Mouse (Mus musculus) forebrain, embryonic 15.5 days (tissue): ENCODE results near the gene Mkrn1. TPM values are rescaled to one million over a fixed set of nuclear protein-coding genes. Genes with fewer than 3 reads are reported as not detected.
"Not testable (repeated sequence)": the region's sequence is repeated elsewhere in the genome, so short reads cannot be mapped to it uniquely, and the experiment has no call there.

Experiments used
- ATAC-seq: fragments of 200-750 bp; cut with Nextera tagmentation; replicated peaks from 2 replicates; pipeline ENCODE4 v1.8.0; 2017; ENCODE audit warnings: mild to moderate bottlenecking, moderate TSS enrichment, moderate library complexity
- H3K27ac ChIP-seq: fragments of 300-500 bp; sonication (generic); replicated peaks from 2 replicates; pipeline ENCODE4 v1.5.1; 2015; ENCODE audit warnings: mild to moderate bottlenecking, inconsistent platforms
- H3K27me3 ChIP-seq: fragments of 300-500 bp; sonication (generic); 2 replicates; pipeline ENCODE4 v1.6.1; 2015; ENCODE audit warnings: inconsistent platforms
- H3K36me3 ChIP-seq: fragments of 300-500 bp; sonication (generic); 2 replicates; pipeline ENCODE4 v1.6.1; 2015; ENCODE audit warnings: mild to moderate bottlenecking, inconsistent platforms
- H3K4me1 ChIP-seq: fragments of 300-500 bp; sonication (generic); 2 replicates; pipeline ENCODE4 v1.6.1; 2015; ENCODE audit warnings: inconsistent platforms
- H3K4me2 ChIP-seq: fragments of 300-500 bp; sonication (generic); replicated peaks from 2 replicates; pipeline ENCODE4 v1.6.1; 2015; ENCODE audit warnings: mild to moderate bottlenecking, inconsistent platforms
- H3K4me3 ChIP-seq: fragments of 300-500 bp; sonication (generic); 2 replicates; pipeline ENCODE4 v1.5.1; 2015; ENCODE audit warnings: mild to moderate bottlenecking, inconsistent platforms
- H3K9ac ChIP-seq: fragments of 300-500 bp; sonication (generic); replicated peaks from 2 replicates; pipeline ENCODE4 v1.6.1; 2015; ENCODE audit warnings: mild to moderate bottlenecking, inconsistent platforms
- H3K9me3 ChIP-seq: fragments of 300-500 bp; sonication (generic); 2 replicates; pipeline ENCODE4 v1.6.1; 2016; ENCODE audit warnings: inconsistent platforms
- WGBS: fragments of 180-500 bp; shearing (Covaris S2); methylation state at CpG from one replicate; pipeline ENCODE4 v1.1.7; 2015; ENCODE audit warnings: mixed read lengths; 5-methylcytosine and 5-hydroxymethylcytosine counted together
- polyA plus RNA-seq: library from polyadenylated mRNA; unstranded; fragments of >200 nt; fragmentation: Nextera tagmentation; extraction: Ambion mirVana; gene quantifications from 2 replicates; pipeline ENCODE4 v1.2.1, GENCODE M21; 2015

Gene Mkrn1
- polyA plus RNA-seq, 1 experiment from 2014 or later, result 247 TPM

DNA sequence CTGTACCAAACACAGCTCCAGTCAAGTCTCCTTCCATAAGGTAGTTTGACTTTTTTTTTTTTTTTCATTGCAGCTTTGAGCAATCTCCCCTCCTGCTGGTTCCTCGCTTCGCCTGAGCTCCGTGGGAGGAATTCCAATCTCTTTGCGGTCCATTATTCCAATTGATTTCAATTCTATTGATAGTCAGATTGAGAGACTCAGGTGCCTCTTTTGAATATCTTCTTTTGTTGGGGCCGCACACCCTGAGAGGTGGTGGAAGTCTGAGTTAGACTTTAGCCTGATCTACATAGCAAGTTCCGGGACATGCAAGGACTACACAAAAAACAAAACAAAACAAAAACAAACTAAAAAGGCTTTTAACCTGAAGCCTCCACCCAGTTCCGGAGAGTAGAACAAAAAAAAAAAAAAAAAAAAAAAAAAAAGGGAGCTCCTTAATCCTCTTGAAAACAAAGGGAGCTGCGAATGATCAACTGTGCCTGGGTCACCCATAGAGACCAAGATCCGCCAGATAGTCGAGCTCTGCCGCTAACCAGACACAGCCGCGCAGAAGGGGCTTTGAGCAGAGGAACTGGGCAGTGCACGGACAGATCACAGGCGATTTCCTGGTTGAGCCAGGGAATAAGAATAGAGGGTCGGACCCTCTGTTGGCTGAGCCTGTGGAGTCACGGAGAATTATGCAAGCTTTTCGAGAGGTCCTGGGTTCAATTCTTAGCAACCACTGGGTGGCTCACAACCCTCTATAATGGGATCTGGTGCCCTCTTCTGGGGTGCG is 25.7 kb upstream of the Mkrn1 start:
- no peaks in the 10 kb centered on the region for H3K36me3 ChIP-seq
- H3K4me3 ChIP-seq, result 0 out of 2 replicates have a peak overlapping the region, but pooled peaks have one; percentile 3
- peak overlapping the region; percentile 9; the same call in 1 of the 2 replicates for H3K4me2 ChIP-seq
- 3% methylated on average over 19 of the region's 19 CpGs for WGBS
- no peak overlapping the region for H3K9ac ChIP-seq
- ATAC-seq, result no peak
- no peak overlapping the region for H3K27ac ChIP-seq
- H3K4me1 ChIP-seq, result no peaks in the 10 kb centered on the region
- no peaks in the 10 kb centered on the region for H3K27me3 ChIP-seq
- no peaks in the 10 kb centered on the region for H3K9me3 ChIP-seq

DNA sequence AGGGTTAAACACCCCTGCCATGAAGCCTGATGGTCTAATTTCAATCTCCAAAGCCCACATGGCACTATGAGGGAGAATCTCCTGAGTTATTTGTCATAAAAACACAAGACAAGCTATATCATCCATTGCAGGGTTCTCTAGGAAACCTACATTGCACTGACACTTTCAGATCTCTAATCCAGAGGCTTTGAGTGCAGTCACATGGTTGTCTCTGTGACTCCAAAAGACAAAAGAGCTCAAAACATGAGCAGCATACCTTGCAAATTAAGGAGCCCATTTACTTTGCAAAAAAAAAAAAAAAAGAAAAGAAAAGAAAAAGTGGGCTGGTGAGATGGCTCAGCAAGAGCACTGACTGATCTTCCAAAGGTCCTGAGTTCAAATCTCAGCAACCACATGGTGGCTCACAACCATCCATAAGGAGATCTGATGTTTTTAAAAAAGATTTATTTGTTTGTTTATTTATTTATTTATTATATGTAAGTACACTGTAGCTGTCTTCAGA is 22.6 kb upstream of the Mkrn1 start:
- ATAC-seq, result no peak
- H3K27ac ChIP-seq, result no peak overlapping the region
- H3K9me3 ChIP-seq, result no peaks in the 10 kb centered on the region
- H3K27me3 ChIP-seq, result no peaks in the 10 kb centered on the region
- H3K4me1 ChIP-seq, result no peaks in the 10 kb centered on the region
- no peak overlapping the region for H3K4me3 ChIP-seq
- no peaks in the 10 kb centered on the region for H3K36me3 ChIP-seq
- no peak overlapping the region for H3K9ac ChIP-seq
- H3K4me2 ChIP-seq, result no peak overlapping the region

DNA sequence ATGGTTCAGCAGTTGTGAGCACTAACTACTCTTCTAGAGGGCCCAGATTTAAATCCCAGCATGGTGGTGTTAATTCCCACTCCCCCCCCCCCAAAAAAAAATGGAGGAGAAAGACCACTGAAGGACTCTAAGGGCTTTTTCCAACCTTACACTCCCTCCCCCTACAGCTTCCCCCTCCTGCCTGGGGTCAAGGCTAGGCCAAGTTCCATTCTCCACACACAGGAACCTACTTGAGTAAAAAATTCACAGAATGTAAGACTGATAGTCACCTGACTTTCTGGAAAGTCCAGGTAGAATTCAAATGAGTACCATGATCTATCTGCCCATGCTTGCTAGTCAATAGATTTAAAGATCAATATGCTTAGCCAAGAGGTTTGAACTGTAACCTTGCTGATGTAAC is 19.9 kb upstream of the Mkrn1 start:
- H3K4me2 ChIP-seq, result no peak overlapping the region
- H3K4me1 ChIP-seq, result no peaks in the 10 kb centered on the region
- no peaks in the 10 kb centered on the region for H3K36me3 ChIP-seq
- no peak overlapping the region for H3K9ac ChIP-seq
- H3K4me3 ChIP-seq, result no peak overlapping the region
- H3K27ac ChIP-seq, result no peak overlapping the region
- no peaks in the 10 kb centered on the region for H3K9me3 ChIP-seq
- no peaks in the 10 kb centered on the region for H3K27me3 ChIP-seq
- no peak for ATAC-seq

DNA sequence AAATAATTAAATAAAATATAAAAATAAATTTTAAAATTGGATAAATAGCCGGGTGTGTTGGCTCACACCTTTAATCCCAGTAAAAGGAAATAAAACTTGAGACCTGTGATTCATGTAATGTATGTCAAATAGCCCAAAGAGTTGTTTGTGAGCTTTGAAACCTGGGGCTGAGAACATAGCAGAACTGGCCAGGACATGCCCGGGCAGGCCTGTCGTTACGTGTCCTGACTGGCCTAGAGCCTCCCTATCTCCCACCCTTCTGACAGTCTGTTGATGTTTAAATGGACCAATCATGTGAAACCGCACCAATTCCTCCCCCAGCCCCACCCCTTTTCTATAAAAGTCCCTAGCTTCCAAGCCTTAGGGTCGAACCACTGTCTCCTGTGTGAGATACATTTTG is 17.3 kb upstream of the Mkrn1 start:
- H3K4me2 ChIP-seq, H3K36me3 ChIP-seq, H3K27ac ChIP-seq, H3K9ac ChIP-seq, ATAC-seq, H3K4me3 ChIP-seq, H3K27me3 ChIP-seq, H3K4me1 ChIP-seq, H3K9me3 ChIP-seq: not testable (repeated sequence)
- WGBS, result 96% methylated on average over 6 of the region's 6 CpGs

DNA sequence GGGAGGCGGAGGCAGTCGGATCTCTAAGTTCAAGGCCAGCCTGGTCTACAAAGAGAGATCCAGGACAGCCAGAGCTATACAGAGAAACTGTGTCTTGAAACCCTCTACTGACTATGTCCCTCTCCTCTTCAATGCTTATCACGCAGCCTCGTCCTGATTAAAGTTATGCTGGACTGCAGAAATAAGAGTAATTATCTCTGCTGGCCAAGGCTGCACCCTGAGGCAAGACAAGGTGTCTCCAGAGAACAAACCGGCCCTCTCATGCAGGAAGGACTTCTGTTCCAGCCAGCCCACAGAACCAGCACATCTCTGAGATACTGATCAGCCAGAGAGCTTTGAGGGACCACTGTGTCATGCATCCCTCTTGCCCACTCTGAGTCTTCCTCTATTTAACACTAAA is 15.6 kb upstream of the Mkrn1 start:
- no peaks in the 10 kb centered on the region for H3K4me1 ChIP-seq
- no peaks in the 10 kb centered on the region for H3K36me3 ChIP-seq
- H3K4me2 ChIP-seq, result no peak overlapping the region
- H3K27ac ChIP-seq, result no peak overlapping the region
- WGBS, result 87% methylated on average over 5 of the region's 5 CpGs
- ATAC-seq, result no peak
- H3K4me3 ChIP-seq, result no peak overlapping the region
- H3K27me3 ChIP-seq, result no peaks in the 10 kb centered on the region
- H3K9ac ChIP-seq, result no peak overlapping the region
- no peaks in the 10 kb centered on the region for H3K9me3 ChIP-seq

DNA sequence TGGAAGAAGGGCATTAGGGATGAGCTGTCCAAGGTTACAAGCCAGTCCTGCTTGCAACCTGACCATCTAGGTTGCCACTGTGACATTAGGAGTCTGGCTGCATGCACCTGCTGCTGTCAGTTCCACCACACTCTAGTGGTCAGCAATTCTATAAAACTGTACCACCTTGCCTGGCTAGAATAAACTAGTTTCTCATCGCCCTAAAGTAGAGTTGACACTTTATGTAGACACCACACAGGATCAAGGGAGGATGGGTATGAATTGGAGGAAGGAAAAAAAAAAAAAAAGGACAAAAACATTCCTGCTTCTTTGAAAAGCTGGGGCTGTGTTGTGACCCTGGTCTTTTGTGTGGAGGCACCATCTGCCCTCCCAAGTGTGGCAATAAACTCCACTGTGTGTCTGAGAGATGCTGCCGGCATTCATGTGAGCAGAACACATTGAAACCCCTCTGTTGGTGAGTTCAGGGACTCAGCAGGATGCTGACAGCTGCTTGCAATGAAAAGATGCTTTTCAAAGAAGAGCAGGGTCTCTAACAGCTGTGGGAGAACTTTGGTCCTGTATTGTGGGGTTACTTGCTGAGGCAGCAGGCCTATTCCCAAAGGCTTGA is 14.7 kb upstream of the Mkrn1 start:
- Histone ChIP-seq H3K27ac (no peak overlapping the region), H3K9ac (no peak overlapping the region), H3K4me1 (no peaks in the 10 kb centered on the region), H3K4me2 (no peak overlapping the region), H3K27me3 (no peaks in the 10 kb centered on the region), H3K4me3 (no peak overlapping the region), H3K36me3 (no peaks in the 10 kb centered on the region), H3K9me3 (no peaks in the 10 kb centered on the region)
- no peak for ATAC-seq
- 22% methylated on average over 2 of the region's 2 CpGs for WGBS

DNA sequence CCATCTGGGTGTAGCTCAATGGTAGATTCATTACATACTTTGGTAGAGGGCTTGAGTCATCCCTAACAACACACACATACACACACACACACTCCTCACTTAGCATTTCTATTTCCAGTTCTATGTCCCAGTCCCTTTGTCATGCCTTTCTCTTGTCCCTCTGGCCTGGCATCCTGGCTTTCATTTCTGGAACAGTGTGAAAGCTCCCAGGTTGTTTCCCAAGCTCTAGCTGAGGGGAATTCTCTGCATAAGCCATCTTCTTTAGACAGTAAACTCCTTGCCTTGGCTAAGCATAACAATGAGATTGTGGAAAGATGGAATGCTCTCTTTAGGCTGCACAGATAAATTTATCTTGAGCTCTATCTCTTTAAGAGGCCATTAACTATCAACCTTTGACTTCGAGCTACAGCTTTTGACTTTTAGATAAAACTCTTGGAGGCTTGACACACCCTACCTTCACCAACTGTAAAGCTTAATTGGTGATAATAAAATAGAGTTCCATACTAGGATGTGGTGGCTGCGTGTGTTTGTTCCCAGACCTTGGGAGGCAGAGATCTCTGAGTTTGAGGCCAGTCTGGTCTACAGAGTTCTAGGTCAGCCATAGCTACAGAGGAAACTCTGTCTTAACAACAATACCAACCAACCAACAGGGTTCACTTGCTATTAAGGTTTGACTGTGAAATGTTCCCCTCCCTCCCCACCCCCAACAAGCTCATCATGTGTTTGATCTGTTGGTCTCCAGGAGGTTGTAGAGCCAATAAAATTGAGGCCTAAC is 14.0 kb upstream of the Mkrn1 start:
- 91% methylated on average over 2 of the region's 2 CpGs for WGBS
- Histone ChIP-seq H3K4me3 (no peak overlapping the region), H3K4me1 (no peaks in the 10 kb centered on the region), H3K4me2 (no peak overlapping the region), H3K9ac (no peak overlapping the region), H3K27ac (no peak overlapping the region), H3K36me3 (no peaks in the 10 kb centered on the region), H3K27me3 (no peaks in the 10 kb centered on the region), H3K9me3 (no peaks in the 10 kb centered on the region)
- no peak for ATAC-seq

DNA sequence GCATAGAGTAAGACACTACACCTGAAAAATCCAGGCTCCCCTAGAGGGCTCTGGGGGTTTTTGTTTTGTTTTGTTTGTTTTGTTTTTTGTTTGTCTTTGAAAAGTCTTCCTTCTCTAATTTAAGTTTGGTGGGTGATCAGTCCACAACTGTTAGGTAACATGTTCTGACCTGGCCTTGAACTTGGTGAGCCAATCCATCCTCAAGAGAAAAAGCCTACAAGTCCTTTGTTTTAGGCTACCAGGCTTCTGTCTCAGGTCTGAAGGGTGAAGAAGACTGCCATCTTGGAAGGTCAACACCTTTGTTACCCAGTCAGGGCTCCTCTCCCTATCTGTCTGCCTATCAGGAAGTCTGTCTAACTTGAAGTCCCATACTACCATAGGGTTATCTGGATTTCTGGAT is 13.4 kb upstream of the Mkrn1 start:
- H3K4me2 ChIP-seq, result no peak overlapping the region
- H3K36me3 ChIP-seq, result no peaks in the 10 kb centered on the region
- H3K27ac ChIP-seq, result no peak overlapping the region
- no peak for ATAC-seq
- no peaks in the 10 kb centered on the region for H3K4me1 ChIP-seq
- no peaks in the 10 kb centered on the region for H3K27me3 ChIP-seq
- H3K9me3 ChIP-seq, result no peaks in the 10 kb centered on the region
- H3K9ac ChIP-seq, result no peak overlapping the region
- no peak overlapping the region for H3K4me3 ChIP-seq

DNA sequence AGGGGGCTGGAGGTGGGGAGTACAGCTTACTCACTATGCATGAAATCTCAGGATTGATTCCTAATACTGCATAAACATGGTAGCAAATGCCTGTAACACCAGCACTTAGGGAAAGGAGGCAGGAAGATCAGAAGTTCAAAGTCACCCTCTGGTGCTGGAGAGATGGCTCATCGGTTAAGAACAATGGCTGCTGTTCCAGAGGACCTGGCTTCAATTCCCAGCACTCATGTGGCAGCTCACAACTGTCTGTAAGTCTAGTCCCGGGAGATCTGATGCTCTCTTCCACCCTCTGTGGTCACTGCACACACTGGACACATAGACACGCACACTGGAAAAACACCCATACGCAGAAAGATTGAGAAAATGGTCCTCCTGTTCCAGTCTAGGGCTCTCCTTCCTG is 12.9 kb upstream of the Mkrn1 start:
- H3K27ac ChIP-seq, result no peak overlapping the region
- no peaks in the 10 kb centered on the region for H3K4me1 ChIP-seq
- ATAC-seq, result no peak
- no peak overlapping the region for H3K4me2 ChIP-seq
- no peak overlapping the region for H3K4me3 ChIP-seq
- H3K36me3 ChIP-seq, result no peaks in the 10 kb centered on the region
- WGBS, result 93% methylated on average over 4 of the region's 4 CpGs
- no peak overlapping the region for H3K9ac ChIP-seq
- no peaks in the 10 kb centered on the region for H3K9me3 ChIP-seq
- H3K27me3 ChIP-seq, result no peaks in the 10 kb centered on the region

DNA sequence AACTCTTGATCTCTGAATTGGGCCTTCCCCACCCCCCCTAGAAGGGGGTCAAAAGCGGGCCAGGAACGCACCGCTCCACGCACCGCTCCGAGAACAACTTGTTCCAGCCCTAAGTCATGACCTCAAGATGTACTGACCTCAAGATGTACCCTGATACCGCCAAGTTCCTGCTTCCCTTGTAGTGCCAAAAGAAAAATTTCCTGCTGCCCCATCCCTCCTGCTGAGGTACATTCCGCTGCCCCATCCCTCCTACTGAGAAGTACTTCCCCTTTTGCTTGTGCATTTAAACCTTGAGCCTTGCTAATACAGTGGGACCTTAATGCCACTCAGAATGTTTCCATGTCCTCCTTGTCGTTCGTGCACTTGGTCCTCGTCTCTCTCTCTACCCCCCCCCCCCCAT is 10.5 kb upstream of the Mkrn1 start:
- no peaks in the 10 kb centered on the region for H3K36me3 ChIP-seq
- WGBS, result 78% methylated on average over 11 of the region's 11 CpGs
- H3K9me3 ChIP-seq, result no peaks in the 10 kb centered on the region
- no peaks in the 10 kb centered on the region for H3K27me3 ChIP-seq
- no peak overlapping the region for H3K4me3 ChIP-seq
- no peak for ATAC-seq
- H3K9ac ChIP-seq, result no peak overlapping the region
- H3K27ac ChIP-seq, result no peak overlapping the region
- H3K4me1 ChIP-seq, result no peaks in the 10 kb centered on the region
- H3K4me2 ChIP-seq, result no peak overlapping the region

DNA sequence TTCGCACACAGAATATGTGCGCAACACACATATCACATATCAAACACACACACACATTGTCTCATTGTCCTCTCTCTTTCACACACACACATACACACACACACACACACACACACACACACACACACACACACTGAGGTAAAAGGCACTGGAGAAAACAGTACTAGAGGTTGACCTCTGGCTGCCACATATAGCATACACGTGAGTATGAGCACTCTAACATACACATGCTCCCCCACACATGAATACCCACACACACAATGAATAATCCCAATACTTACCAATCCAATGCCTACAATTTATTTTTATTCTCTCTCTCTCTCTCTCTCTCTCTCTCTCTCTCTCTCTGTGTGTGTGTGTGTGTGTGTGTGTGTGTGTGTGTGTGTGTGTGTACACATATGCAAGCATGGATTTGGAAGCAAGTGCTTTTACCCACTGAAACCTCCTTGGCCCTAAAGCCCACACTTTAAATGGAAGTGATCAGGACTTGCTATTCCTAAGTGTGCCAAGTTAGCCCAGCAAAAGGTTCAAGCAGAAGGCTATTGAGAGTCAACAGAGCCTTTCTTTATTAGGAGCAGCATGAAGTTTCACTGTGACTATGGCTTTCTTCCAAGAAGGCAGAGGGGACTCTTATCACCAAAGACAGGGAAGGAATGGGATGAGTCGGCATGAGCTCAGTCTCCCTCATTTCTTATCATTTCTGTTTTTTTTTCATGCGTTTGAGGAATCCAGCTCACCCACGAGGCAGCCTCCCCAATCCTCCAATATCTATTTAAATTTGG is 8.9 kb upstream of the Mkrn1 start:
- H3K9me3 ChIP-seq, result no peaks in the 10 kb centered on the region
- no peak for ATAC-seq
- H3K36me3 ChIP-seq, result no peaks in the 10 kb centered on the region
- H3K27me3 ChIP-seq, result no peaks in the 10 kb centered on the region
- H3K27ac ChIP-seq, result no peak overlapping the region
- 80% methylated on average over 6 of the region's 6 CpGs for WGBS
- H3K4me2 ChIP-seq, result no peak overlapping the region
- H3K4me1 ChIP-seq, result no peaks in the 10 kb centered on the region
- no peak overlapping the region for H3K4me3 ChIP-seq
- H3K9ac ChIP-seq, result no peak overlapping the region
